Mouse (Mus musculus): ENCODE measurements around the gene Pip5kl1. TPM values are rescaled to one million over a fixed set of nuclear protein-coding genes. Genes with fewer than 3 reads are reported as not detected.

Pip5kl1 gene
- total RNA-seq, 2 experiments from 2014 or later, result not detected

GRCm38 (mm10) chr2:32607262-32607947 lies 32.8 kb downstream of the Pip5kl1 start:
- intact Hi-C loops (cut with DNase I), result no loop called here
- peak; percentile 48 for DNase-seq (ENCODE audit: low spot score)

GRCm38 (mm10) chr2:32608141-32608777 lies 33.7 kb downstream of the Pip5kl1 start:
- intact Hi-C loops (cut with DNase I), result no loop called here
- DNase-seq (ENCODE audit: low spot score), result peak; percentile 76

GRCm38 (mm10) chr2:32608778-32609435 lies 34.3 kb downstream of the Pip5kl1 start:
- intact Hi-C loops (cut with DNase I), result no loop called here
- DNase-seq (ENCODE audit: low spot score), result no peak

GRCm38 (mm10) chr2:32610610-32611229 lies 36.1 kb downstream of the Pip5kl1 start:
- no peak for DNase-seq (ENCODE audit: low spot score)
- intact Hi-C loops (cut with DNase I), result no loop called here

GRCm38 (mm10) chr2:32612274-32612673 lies 37.7 kb downstream of the Pip5kl1 start:
- intact Hi-C loops (cut with DNase I), result no loop called here
- no peak for DNase-seq (ENCODE audit: low spot score)

- intact Hi-C loops (cut with DNase I), result loop anchor here (5.0 kb wide), 1 partner anchor 35 kb away; no protein-coding TSS in a partner anchor
- DNase-seq (ENCODE audit: low spot score), result no peak
Observed at GRCm38 (mm10) chr2:32617109-32617508, 42.5 kb downstream of the Pip5kl1 start.

- no peak for DNase-seq (ENCODE audit: low spot score)
- intact Hi-C loops (cut with DNase I), result loop anchor here (5.0 kb wide), 1 partner anchor 35 kb away; no protein-coding TSS in a partner anchor
Observed at GRCm38 (mm10) chr2:32617601-32618000, 43.0 kb downstream of the Pip5kl1 start.

GRCm38 (mm10) chr2:32618051-32618450 lies 43.5 kb downstream of the Pip5kl1 start:
- intact Hi-C loops (cut with DNase I), result loop anchor here (5.0 kb wide), 1 partner anchor 36 kb away; no protein-coding TSS in a partner anchor
- DNase-seq (ENCODE audit: low spot score), result no peak

- peak; percentile 70 for DNase-seq (ENCODE audit: low spot score)
- intact Hi-C loops (cut with DNase I), result no loop called here
Observed at GRCm38 (mm10) chr2:32620682-32621516, 46.3 kb downstream of the Pip5kl1 start.

GRCm38 (mm10) chr2:32621517-32621859 lies 46.9 kb downstream of the Pip5kl1 start, which contains the start of gene Ak1:
Gene Ak1, plus strand, starts transcription at chr2:32621758.
- intact Hi-C loops (cut with DNase I), result no loop called here
- DNase-seq (ENCODE audit: low spot score), result no peak

GRCm38 (mm10) chr2:32624111-32624748 lies 49.6 kb downstream of the Pip5kl1 start:
- intact Hi-C loops (cut with DNase I), result no loop called here
- DNase-seq (ENCODE audit: low spot score), result no peak

GRCm38 (mm10) chr2:32625212-32625872 lies 50.7 kb downstream of the Pip5kl1 start:
- intact Hi-C loops (cut with DNase I), result no loop called here

GRCm38 (mm10) chr2:32625873-32626694 lies 51.5 kb downstream of the Pip5kl1 start:
- peak; percentile 61 for DNase-seq (ENCODE audit: low spot score)
- intact Hi-C loops (cut with DNase I), result no loop called here

More at GRCm38 (mm10) chr2:32625212-32625872, 50.7 kb downstream of the Pip5kl1 start:
- DNase-seq (ENCODE audit: low spot score), result peak; percentile 71

GRCm38 (mm10) chr2:32627266-32628043 lies 52.9 kb downstream of the Pip5kl1 start:
- DNase-seq (ENCODE audit: low spot score), result no peak
- intact Hi-C loops (cut with DNase I), result no loop called here

- no peak for DNase-seq (ENCODE audit: low spot score)
- intact Hi-C loops (cut with DNase I), result no loop called here
Observed at GRCm38 (mm10) chr2:32628044-32628550, 53.5 kb downstream of the Pip5kl1 start.

- DNase-seq (ENCODE audit: low spot score), result peak; percentile 80
- intact Hi-C loops (cut with DNase I), result no loop called here
Observed at GRCm38 (mm10) chr2:32628729-32629128, 54.1 kb downstream of the Pip5kl1 start.
